Mouse (Mus musculus) midbrain, embryonic 15.5 days (tissue): ENCODE measurements around the gene Phactr2. TPM values are rescaled to one million over a fixed set of nuclear protein-coding genes. Genes with fewer than 3 reads are reported as not detected.

Experiments
- ATAC-seq: fragments of 200-750 bp; cut with Nextera tagmentation; replicated peaks from 2 replicates; pipeline ENCODE4 v1.8.0; 2017; ENCODE audit warnings: moderate TSS enrichment
- H3K27ac ChIP-seq: fragments of 300-500 bp; sonication (generic); 2 replicates; pipeline ENCODE4 v1.5.1; 2015; ENCODE audit warnings: mild to moderate bottlenecking, inconsistent platforms
- H3K27me3 ChIP-seq: fragments of 300-500 bp; sonication (generic); replicated peaks from 2 replicates; pipeline ENCODE4 v1.6.1; 2015; ENCODE audit warnings: inconsistent platforms
- H3K36me3 ChIP-seq: fragments of 300-500 bp; sonication (generic); replicated peaks from 2 replicates; pipeline ENCODE4 v1.6.1; 2015; ENCODE audit warnings: inconsistent platforms
- H3K4me1 ChIP-seq: fragments of 300-500 bp; sonication (generic); 2 replicates; pipeline ENCODE4 v1.6.1; 2015; ENCODE audit warnings: inconsistent platforms
- H3K4me2 ChIP-seq: fragments of 300-500 bp; sonication (generic); 2 replicates; pipeline ENCODE4 v1.6.1; 2015; ENCODE audit warnings: inconsistent platforms, mild to moderate bottlenecking, moderate library complexity
- H3K4me3 ChIP-seq: fragments of 300-500 bp; sonication (generic); 2 replicates; pipeline ENCODE4 v1.5.1; 2015; ENCODE audit warnings: mild to moderate bottlenecking, inconsistent platforms
- H3K9ac ChIP-seq: fragments of 300-500 bp; sonication (generic); 2 replicates; pipeline ENCODE4 v1.6.1; 2015; ENCODE audit warnings: mild to moderate bottlenecking, inconsistent platforms
- H3K9me3 ChIP-seq: fragments of 300-500 bp; sonication (generic); 2 replicates; pipeline ENCODE4 v1.6.1; 2016; ENCODE audit warnings: inconsistent platforms
- WGBS: fragments of 180-500 bp; shearing (Covaris S2); methylation state at CpG from one replicate; pipeline ENCODE4 v1.1.7; 2015; ENCODE audit warnings: mixed read lengths; 5-methylcytosine and 5-hydroxymethylcytosine counted together
- polyA plus RNA-seq: library from polyadenylated mRNA; unstranded; fragments of >200 nt; fragmentation: Nextera tagmentation; extraction: Ambion mirVana; gene quantifications from 2 replicates; pipeline ENCODE4 v1.2.1, GENCODE M21; 2015

Gene Phactr2
- polyA plus RNA-seq, 1 experiment from 2014 or later, result 7.5 TPM

DNA sequence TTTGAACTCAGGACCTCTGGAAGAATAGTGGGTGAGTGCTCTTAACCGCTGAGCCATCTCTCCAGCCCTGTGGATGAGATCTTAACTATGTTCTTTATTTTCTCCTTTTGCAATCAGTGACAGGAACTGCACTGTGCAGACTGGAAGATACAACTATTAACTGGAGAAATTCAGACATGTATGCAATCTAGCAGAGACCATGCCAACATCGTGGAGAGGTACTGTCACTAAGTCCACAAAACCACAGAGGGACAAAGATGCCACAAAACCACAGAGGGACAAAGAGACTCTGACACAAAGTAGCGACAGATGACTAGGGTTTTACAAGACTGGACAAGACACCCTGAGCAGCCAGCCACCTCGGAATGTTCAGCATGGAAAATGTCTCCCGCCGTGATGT is 30.6 kb downstream of the Phactr2 start:
- H3K9me3 ChIP-seq, result no peaks in the 10 kb centered on the region
- H3K4me3 ChIP-seq, result no peak overlapping the region
- no peaks in the 10 kb centered on the region for H3K4me1 ChIP-seq
- no peak overlapping the region for H3K27ac ChIP-seq
- 89% methylated on average over 6 of the region's 6 CpGs for WGBS
- no peaks in the 10 kb centered on the region for H3K27me3 ChIP-seq
- H3K9ac ChIP-seq, result no peak overlapping the region
- ATAC-seq, result no peak
- H3K4me2 ChIP-seq, result no peak overlapping the region
- no peaks in the 10 kb centered on the region for H3K36me3 ChIP-seq

DNA sequence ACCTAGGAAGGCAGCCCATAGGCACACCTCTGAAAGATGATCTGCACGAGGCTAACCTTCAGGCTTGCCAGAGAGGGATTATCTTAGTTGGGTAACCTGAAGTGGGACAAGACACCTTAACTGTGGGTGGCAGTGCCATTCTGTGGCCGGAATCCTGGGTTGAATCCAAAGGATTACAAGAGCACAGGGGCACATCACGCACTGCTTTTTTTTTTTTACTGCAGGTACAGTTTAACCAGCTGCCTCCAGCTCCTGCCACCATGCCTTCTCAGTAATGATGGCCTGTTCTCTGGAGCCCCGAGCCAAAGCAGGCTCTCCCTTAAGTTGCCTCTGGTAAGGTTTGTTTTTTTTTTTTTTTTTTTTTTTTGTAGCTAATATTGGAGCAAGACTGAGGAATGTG is 33.9 kb downstream of the Phactr2 start:
- Histone ChIP-seq H3K4me1 (no peaks in the 10 kb centered on the region), H3K4me3 (no peak overlapping the region), H3K9me3 (no peaks in the 10 kb centered on the region), H3K36me3 (no peaks in the 10 kb centered on the region), H3K9ac (no peak overlapping the region), H3K27ac (no peak overlapping the region), H3K27me3 (no peaks in the 10 kb centered on the region), H3K4me2 (no peak overlapping the region)
- no peak for ATAC-seq
- WGBS, result 87% methylated on average over 4 of the region's 4 CpGs

DNA sequence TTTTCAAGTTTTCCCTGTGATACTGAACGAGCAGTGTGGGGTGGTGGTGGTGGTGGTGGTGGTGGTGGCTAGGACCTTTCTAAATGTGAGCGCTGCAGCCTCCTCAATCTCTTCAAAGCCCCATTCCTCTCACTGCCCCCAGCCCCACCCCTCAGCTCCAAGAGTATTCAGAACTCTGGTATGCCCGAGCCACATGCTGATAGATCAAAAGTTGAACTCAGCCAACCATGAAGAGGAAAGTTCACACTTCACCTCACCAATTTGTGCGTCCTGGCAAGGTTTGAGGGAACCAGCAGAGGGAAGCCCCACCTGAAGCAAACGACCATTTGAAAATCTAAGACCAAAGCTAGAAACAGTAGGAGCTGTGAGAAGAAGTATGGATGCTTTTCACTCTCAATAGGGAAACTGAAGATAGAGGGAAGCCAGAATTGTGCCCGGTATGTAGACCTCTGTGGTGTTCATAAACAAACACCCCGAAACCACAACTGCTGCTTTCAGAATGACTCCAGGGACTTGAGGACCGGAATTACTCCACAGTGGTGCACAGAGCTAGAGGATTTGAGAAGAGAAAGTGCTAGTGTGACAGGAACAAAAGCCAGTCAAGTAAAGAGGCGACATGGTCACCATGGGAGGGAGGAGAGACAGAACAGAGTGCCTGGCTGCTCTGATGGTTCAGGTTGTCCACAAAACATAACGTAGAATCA is 35.9 kb downstream of the Phactr2 start:
- Histone ChIP-seq H3K36me3 (no peaks in the 10 kb centered on the region), H3K9ac (no peak overlapping the region), H3K4me2 (no peak overlapping the region), H3K4me1 (no peaks in the 10 kb centered on the region), H3K27ac (no peak overlapping the region), H3K9me3 (no peaks in the 10 kb centered on the region), H3K4me3 (no peak overlapping the region), H3K27me3 (no peaks in the 10 kb centered on the region)
- ATAC-seq, result no peak
- WGBS, result 60% methylated on average over 10 of the region's 10 CpGs

DNA sequence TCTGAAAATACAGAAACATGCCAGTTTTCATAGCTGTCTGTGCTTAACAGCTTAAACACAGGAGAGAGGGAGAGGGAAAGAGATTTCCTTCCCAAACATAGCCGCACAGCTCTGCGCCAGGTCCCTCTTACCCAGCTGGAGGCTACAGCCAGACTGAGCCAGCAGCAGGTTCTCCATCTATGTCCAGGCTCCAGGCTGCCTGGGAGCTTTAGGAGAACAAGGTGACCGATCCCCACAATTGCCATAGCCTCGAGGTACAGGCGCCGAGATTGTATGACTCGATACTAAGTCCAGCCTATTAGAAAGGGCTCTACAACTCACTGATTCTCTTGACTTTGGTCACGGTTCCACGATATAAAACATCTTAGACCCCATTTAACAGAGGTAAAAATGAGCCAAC is 37.2 kb downstream of the Phactr2 start:
- Histone ChIP-seq H3K36me3 (no peaks in the 10 kb centered on the region), H3K9me3 (no peaks in the 10 kb centered on the region), H3K9ac (no peak overlapping the region), H3K4me1 (peaks cover 4% of the 10 kb centered on the region; the same call in 1 of the 2 replicates), H3K4me3 (no peak overlapping the region), H3K4me2 (no peak overlapping the region), H3K27me3 (no peaks in the 10 kb centered on the region), H3K27ac (no peak overlapping the region)
- WGBS, result 91% methylated on average over 9 of the region's 9 CpGs
- ATAC-seq, result no peak

DNA sequence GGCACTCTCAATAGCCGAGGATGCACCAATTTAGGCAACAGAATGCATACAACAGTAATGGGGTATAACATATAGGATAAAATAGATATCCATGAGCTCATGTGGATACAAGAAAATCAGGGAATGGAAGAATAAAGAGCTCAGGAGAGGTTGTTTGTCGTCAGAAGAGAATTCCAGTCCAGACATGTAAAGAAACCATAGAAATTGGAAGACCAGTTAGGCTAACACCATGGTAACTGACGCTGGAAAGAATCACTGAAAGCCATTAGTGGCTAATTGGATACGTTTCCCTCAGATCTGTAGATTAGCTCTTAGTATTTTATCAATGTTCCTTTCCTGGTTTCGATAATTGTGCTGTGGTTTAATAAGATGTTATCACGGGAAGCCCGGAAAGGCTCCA is 41.2 kb downstream of the Phactr2 start:
- no peak overlapping the region for H3K27ac ChIP-seq
- H3K27me3 ChIP-seq, result no peaks in the 10 kb centered on the region
- H3K4me1 ChIP-seq, result peaks cover 9% of the 10 kb centered on the region; the same call in 1 of the 2 replicates
- no peak overlapping the region for H3K4me3 ChIP-seq
- no peaks in the 10 kb centered on the region for H3K9me3 ChIP-seq
- no peak overlapping the region for H3K9ac ChIP-seq
- no peak overlapping the region for H3K4me2 ChIP-seq
- 50% methylated on average over 7 of the region's 7 CpGs for WGBS
- H3K36me3 ChIP-seq, result no peaks in the 10 kb centered on the region
- ATAC-seq, result no peak

DNA sequence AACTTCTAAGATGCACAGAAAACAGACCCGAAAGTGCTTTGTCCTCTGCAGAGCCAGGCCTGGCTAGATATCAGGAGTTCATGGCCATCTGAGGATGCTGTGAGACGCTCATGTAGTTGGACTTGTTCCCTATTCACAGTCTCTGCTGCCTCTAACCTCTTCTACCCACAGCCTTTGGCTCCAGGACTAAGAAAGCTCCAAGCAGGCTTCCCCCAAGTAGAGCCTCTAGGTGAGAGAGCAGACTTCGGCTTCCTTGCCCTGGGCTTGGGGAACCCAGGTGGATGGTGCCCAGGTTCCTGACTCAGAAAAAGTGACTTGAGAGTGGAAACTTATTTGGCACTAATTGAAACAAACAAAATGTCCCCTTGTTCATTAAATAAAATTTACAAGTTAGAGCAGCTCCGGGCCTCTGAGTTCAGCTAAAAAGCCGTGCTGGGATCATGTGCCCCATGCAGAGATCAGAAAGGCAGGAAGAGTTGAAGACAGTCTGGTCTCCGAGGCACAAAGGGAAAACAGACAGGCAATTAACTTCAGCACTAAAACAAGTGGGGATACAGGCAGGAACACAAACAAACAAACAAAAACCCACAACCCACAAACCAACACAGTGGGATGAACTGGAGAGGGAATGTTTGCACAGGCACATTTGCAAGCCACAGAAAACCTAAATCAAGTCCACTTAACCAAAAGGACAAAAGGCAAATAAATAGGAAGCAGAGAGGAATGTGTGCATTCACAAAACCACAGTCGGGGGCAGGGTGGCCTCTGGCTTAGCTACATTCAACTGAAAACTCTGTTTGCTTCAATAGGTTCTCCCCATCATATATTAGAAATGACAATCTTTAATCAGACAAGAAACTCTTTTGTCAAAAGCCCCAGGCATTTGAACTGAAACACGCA is 42.3 kb downstream of the Phactr2 start:
- Histone ChIP-seq H3K4me3 (no peak overlapping the region), H3K36me3 (no peaks in the 10 kb centered on the region), H3K4me1 (peaks cover 9% of the 10 kb centered on the region; the same call in 1 of the 2 replicates), H3K27me3 (no peaks in the 10 kb centered on the region), H3K9ac (no peak overlapping the region), H3K27ac (no peak overlapping the region), H3K9me3 (no peaks in the 10 kb centered on the region), H3K4me2 (no peak overlapping the region)
- WGBS, result 22% methylated on average over 8 of the region's 8 CpGs
- no peak for ATAC-seq

DNA sequence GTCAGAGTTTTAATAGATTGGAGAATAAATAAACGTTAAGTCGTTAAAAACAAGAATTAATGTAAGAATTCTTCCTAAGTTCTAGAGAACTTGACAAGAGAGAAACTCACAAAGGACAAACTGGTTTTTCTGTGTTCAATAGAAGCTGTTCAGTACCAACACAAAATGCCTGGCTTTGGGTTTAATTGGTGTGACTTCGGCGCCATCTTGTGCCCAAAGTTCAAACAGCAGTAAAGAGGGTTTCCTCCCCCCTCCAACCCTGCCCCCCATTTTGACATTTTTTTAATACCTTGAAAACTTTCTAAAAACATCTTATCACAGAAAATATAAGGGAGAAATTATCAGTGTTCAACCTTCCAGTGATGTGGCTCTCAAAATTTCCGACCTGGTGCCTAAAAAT is 44.4 kb downstream of the Phactr2 start:
- H3K4me2 ChIP-seq, result no peak overlapping the region
- H3K9me3 ChIP-seq, result no peaks in the 10 kb centered on the region
- peak; percentile 72 for ATAC-seq
- H3K4me3 ChIP-seq, result no peak overlapping the region
- H3K9ac ChIP-seq, result no peak overlapping the region
- H3K27ac ChIP-seq, result no peak overlapping the region
- no peaks in the 10 kb centered on the region for H3K36me3 ChIP-seq
- H3K4me1 ChIP-seq, result peaks cover 9% of the 10 kb centered on the region; the same call in 1 of the 2 replicates
- no peaks in the 10 kb centered on the region for H3K27me3 ChIP-seq
- WGBS, result 9% methylated on average over 5 of the region's 5 CpGs

DNA sequence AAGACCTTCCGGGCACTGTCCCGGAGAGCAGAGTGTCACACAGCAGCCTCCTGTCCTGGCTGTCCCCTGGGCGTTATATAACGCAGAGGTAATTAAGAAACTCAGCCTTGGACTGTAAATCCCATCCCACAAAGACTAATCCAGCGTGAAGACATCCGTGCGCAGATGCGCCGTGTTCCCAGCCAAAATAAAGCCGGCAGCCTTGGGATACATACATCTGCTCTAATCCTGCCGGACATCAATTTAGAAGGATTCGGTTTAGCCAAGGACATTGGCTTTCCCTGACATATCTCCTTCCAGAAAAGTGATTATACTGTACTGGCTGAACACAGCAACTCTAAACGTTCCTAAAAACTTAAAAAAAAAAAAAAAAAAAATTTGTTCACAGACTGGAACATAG is 45.0 kb downstream of the Phactr2 start:
- H3K4me2 ChIP-seq, result peak overlapping the region; percentile 33
- H3K27me3 ChIP-seq, result no peaks in the 10 kb centered on the region
- no peaks in the 10 kb centered on the region for H3K36me3 ChIP-seq
- H3K27ac ChIP-seq, result no peak overlapping the region
- no peak overlapping the region for H3K4me3 ChIP-seq
- ATAC-seq, result peak; percentile 57
- H3K9me3 ChIP-seq, result no peaks in the 10 kb centered on the region
- no peak overlapping the region for H3K9ac ChIP-seq
- 15% methylated on average over 13 of the region's 13 CpGs for WGBS
- H3K4me1 ChIP-seq, result peaks cover 9% of the 10 kb centered on the region; the same call in 1 of the 2 replicates

DNA sequence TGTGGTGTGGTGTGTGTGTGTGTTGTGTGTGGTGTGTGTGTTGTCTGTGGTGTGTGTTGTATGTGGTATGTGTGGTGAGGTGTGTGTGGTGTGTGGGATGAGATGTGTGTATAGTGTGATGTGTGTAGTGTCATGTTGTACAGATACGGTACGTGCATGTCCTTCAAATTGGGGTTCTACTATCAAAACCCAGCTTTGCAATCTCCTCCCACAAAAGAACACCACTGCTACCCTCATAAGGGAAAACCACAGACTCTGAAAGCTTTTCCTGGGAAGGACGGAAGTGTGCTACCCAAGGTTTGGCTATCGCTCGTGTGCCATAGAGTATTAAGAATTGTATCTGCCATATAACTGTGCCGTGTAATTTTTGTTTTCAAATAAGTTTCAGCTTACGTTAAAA is 45.7 kb downstream of the Phactr2 start:
- 86% methylated on average over 7 of the region's 7 CpGs for WGBS
- Histone ChIP-seq H3K4me2 (no peak overlapping the region), H3K36me3 (no peaks in the 10 kb centered on the region), H3K4me1 (peaks cover 9% of the 10 kb centered on the region; the same call in 1 of the 2 replicates), H3K9ac (no peak overlapping the region), H3K9me3 (no peaks in the 10 kb centered on the region), H3K27me3 (no peaks in the 10 kb centered on the region), H3K27ac (no peak overlapping the region), H3K4me3 (no peak overlapping the region)
- ATAC-seq, result no peak

DNA sequence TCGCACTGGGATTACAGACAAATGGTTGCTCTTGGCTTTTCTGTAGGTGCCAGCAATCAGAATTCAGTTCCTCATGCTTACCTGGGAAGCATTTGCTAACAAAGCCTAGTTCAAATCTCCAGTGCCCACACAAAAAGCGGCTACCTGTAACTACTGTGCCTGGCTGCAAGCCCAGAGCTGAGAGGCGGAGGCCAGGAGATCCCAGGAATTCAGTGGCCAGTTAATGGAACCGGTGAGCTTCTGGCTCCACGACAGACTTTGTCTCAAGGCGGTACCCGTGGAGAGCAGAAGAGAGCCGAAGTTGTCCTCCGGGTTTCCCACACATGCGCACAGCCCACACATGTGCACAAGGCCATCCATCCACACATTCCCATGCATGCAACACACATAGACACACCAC is 46.6 kb downstream of the Phactr2 start:
- Histone ChIP-seq H3K9me3 (no peaks in the 10 kb centered on the region), H3K27ac (no peak overlapping the region), H3K36me3 (no peaks in the 10 kb centered on the region), H3K9ac (no peak overlapping the region), H3K4me1 (peaks cover 9% of the 10 kb centered on the region; the same call in 1 of the 2 replicates), H3K4me3 (no peak overlapping the region), H3K4me2 (no peak overlapping the region), H3K27me3 (no peaks in the 10 kb centered on the region)
- WGBS, result 85% methylated on average over 10 of the region's 10 CpGs
- no peak for ATAC-seq

DNA sequence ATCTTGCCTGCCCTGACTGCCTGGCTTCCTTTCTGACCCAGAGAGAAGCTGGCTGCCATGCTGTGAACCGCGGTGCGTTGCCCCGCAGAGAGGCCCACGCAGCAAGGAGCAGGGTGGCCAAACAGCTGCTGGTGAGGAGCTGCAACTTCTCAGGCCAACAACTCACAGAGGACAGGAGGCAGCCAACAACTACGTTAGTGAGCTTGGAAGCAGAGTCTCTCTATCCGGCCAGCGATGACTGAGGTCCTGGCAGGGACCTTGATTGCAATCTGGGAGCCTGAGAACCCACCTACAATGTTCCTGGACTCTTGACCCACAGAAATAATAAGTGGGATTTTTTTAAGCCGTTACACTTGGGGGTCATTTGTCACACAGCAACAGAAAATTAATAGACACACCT is 49.0 kb downstream of the Phactr2 start:
- no peaks in the 10 kb centered on the region for H3K36me3 ChIP-seq
- H3K9me3 ChIP-seq, result no peaks in the 10 kb centered on the region
- H3K27me3 ChIP-seq, result no peaks in the 10 kb centered on the region
- no peak overlapping the region for H3K9ac ChIP-seq
- no peak overlapping the region for H3K27ac ChIP-seq
- 89% methylated on average over 9 of the region's 9 CpGs for WGBS
- no peak overlapping the region for H3K4me3 ChIP-seq
- ATAC-seq, result no peak
- H3K4me2 ChIP-seq, result no peak overlapping the region
- peaks cover 3% of the 10 kb centered on the region; the same call in 1 of the 2 replicates for H3K4me1 ChIP-seq

DNA sequence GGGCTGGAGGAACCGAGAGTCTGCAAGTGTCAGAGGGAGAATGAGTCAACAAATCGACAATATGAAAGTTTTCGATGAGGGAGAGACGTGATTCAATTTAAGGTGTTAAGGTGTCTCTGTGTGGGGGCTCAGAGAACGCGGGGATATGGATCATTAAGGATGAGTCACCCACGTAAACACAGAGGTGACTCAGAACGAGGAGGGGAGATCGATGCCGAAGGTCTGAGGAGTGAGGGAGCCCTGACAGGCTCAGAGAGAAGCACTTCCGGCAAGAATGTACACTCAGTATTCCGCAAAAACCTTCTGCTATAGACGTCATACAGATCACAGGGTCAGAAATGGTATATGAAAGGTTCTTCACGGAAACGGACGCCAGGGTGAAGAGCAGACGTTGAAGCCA is 49.7 kb downstream of the Phactr2 start:
- ATAC-seq, result no peak
- Histone ChIP-seq H3K4me3 (no peak overlapping the region), H3K27me3 (no peaks in the 10 kb centered on the region), H3K9ac (no peak overlapping the region), H3K27ac (no peak overlapping the region), H3K4me2 (no peak overlapping the region), H3K36me3 (no peaks in the 10 kb centered on the region), H3K4me1 (peaks cover 3% of the 10 kb centered on the region; the same call in 1 of the 2 replicates), H3K9me3 (no peaks in the 10 kb centered on the region)
- WGBS, result 93% methylated on average over 17 of the region's 17 CpGs
